Mouse (Mus musculus): ENCODE measurements around the gene Srp72. TPM values are rescaled to one million over a fixed set of nuclear protein-coding genes. Genes with fewer than 3 reads are reported as not detected.
"Not testable (repeated sequence)": the region's sequence is repeated elsewhere in the genome, so short reads cannot be mapped to it uniquely, and the experiment has no call there.

Gene Srp72
- polyA plus RNA-seq, 1 experiment from 2014 or later = 75.0 TPM

GRCm38 (mm10) chr5:76951106-76952027 is 23.1 kb upstream of the Srp72 start, which contains the start of the genes Paics and Ppat:
Gene Paics, plus strand, starts transcription at chr5:76951307.
Gene Ppat, minus strand, starts transcription at chr5:76951578.
- Histone ChIP-seq H3K4me3 (peak within 1 kb of the TSS; percentile 70), H3K27ac (peak within 1 kb of the TSS; percentile 53; the same call in 1 of the 2 replicates), H3K36me3 (peaks cover under 1% of the 10 kb centered on the region), H3K4me2 (replicated peaks) (peak within 1 kb of the TSS; percentile 83), H3K9me3 (no peaks in the 10 kb centered on the region), H3K27me3 (replicated peaks) (no peaks in the 10 kb centered on the region), H3K9ac (peak within 1 kb of the TSS; percentile 71), H3K4me1 (peaks cover 16% of the 10 kb centered on the region)
- peak; percentile 98 for ATAC-seq (ENCODE audit: low FRiP score, low read depth)
- WGBS = under 1% methylated on average over 81 of the region's 81 CpGs

GRCm38 (mm10) chr5:76952112-76953040 is 22.1 kb upstream of the Srp72 start:
- H3K4me2 ChIP-seq (replicated peaks) = peak overlapping the region; percentile 83
- H3K27ac ChIP-seq = 0 out of 2 replicates have a peak overlapping the region, but pooled peaks have one; percentile 53
- no peak for ATAC-seq (ENCODE audit: low FRiP score, low read depth)
- no peaks in the 10 kb centered on the region for H3K27me3 ChIP-seq (replicated peaks)
- peaks cover 11% of the 10 kb centered on the region for H3K36me3 ChIP-seq
- WGBS = 21% methylated on average over 7 of the region's 7 CpGs
- H3K4me1 ChIP-seq = peaks cover 16% of the 10 kb centered on the region
- H3K9ac ChIP-seq = peak overlapping the region; percentile 71
- peak overlapping the region; percentile 70 for H3K4me3 ChIP-seq
- H3K9me3 ChIP-seq = no peaks in the 10 kb centered on the region

GRCm38 (mm10) chr5:76953794-76954193 is 20.7 kb upstream of the Srp72 start:
- Histone ChIP-seq H3K27ac (no peak overlapping the region), H3K4me3 (no peak overlapping the region), H3K9ac (no peak overlapping the region), H3K9me3 (no peaks in the 10 kb centered on the region), H3K36me3 (peaks cover 25% of the 10 kb centered on the region), H3K27me3 (replicated peaks) (no peaks in the 10 kb centered on the region), H3K4me2 (replicated peaks) (no peak overlapping the region), H3K4me1 (peaks cover 16% of the 10 kb centered on the region)
- no peak for ATAC-seq (ENCODE audit: low FRiP score, low read depth)
- 78% methylated on average over 3 of the region's 3 CpGs for WGBS

GRCm38 (mm10) chr5:76954271-76954900 is 20.1 kb upstream of the Srp72 start:
- H3K4me1 ChIP-seq = peaks cover 15% of the 10 kb centered on the region
- H3K27me3 ChIP-seq (replicated peaks) = no peaks in the 10 kb centered on the region
- no peak overlapping the region for H3K4me2 ChIP-seq (replicated peaks)
- peaks cover 28% of the 10 kb centered on the region for H3K36me3 ChIP-seq
- ATAC-seq (ENCODE audit: low FRiP score, low read depth) = no peak
- no peak overlapping the region for H3K9ac ChIP-seq
- no peaks in the 10 kb centered on the region for H3K9me3 ChIP-seq
- 84% methylated on average over 6 of the region's 6 CpGs for whole genome bisulfite sequencing
- no peak overlapping the region for H3K27ac ChIP-seq
- H3K4me3 ChIP-seq = no peak overlapping the region

- H3K27me3 ChIP-seq (replicated peaks) = no peaks in the 10 kb centered on the region
- H3K27ac ChIP-seq = no peak overlapping the region
- peaks cover 8% of the 10 kb centered on the region for H3K4me1 ChIP-seq
- H3K9me3 ChIP-seq = no peaks in the 10 kb centered on the region
- H3K4me3 ChIP-seq = no peak overlapping the region
- H3K4me2 ChIP-seq (replicated peaks) = no peak overlapping the region
- WGBS = 87% methylated on average over 4 of the region's 4 CpGs
- ATAC-seq (ENCODE audit: low FRiP score, low read depth) = no peak
- H3K36me3 ChIP-seq = peaks cover 37% of the 10 kb centered on the region
- H3K9ac ChIP-seq = no peak overlapping the region
Measured at GRCm38 (mm10) chr5:76955474-76955873, 19.0 kb upstream of the Srp72 start.

GRCm38 (mm10) chr5:76957954-76958353 is 16.5 kb upstream of the Srp72 start:
- no peak overlapping the region for H3K4me3 ChIP-seq
- no peak overlapping the region for H3K9ac ChIP-seq
- H3K27ac ChIP-seq = no peak overlapping the region
- WGBS = 89% methylated on average over 1 of the region's 1 CpGs
- no peaks in the 10 kb centered on the region; the same call in 1 of the 2 replicates for H3K4me1 ChIP-seq
- no peaks in the 10 kb centered on the region for H3K27me3 ChIP-seq (replicated peaks)
- ATAC-seq (ENCODE audit: low FRiP score, low read depth) = no peak
- no peak overlapping the region for H3K4me2 ChIP-seq (replicated peaks)
- H3K36me3 ChIP-seq = peaks cover 59% of the 10 kb centered on the region
- H3K9me3 ChIP-seq = no peaks in the 10 kb centered on the region

GRCm38 (mm10) chr5:76959587-76959986 is 14.9 kb upstream of the Srp72 start:
- WGBS = 94% methylated on average over 5 of the region's 5 CpGs
- Histone ChIP-seq H3K27me3 (replicated peaks) (no peaks in the 10 kb centered on the region), H3K9me3 (no peaks in the 10 kb centered on the region), H3K4me3 (no peak overlapping the region), H3K4me2 (replicated peaks) (no peak overlapping the region), H3K9ac (no peak overlapping the region), H3K27ac (no peak overlapping the region), H3K4me1 (no peaks in the 10 kb centered on the region; the same call in 1 of the 2 replicates), H3K36me3 (peaks cover 71% of the 10 kb centered on the region)
- no peak for ATAC-seq (ENCODE audit: low FRiP score, low read depth)

GRCm38 (mm10) chr5:76962545-76962944 is 11.9 kb upstream of the Srp72 start:
- no peak overlapping the region for H3K27ac ChIP-seq
- no peak for ATAC-seq (ENCODE audit: low FRiP score, low read depth)
- peaks cover 74% of the 10 kb centered on the region for H3K36me3 ChIP-seq
- H3K4me2 ChIP-seq (replicated peaks) = no peak overlapping the region
- H3K4me3 ChIP-seq = no peak overlapping the region
- no peaks in the 10 kb centered on the region for H3K9me3 ChIP-seq
- H3K9ac ChIP-seq = no peak overlapping the region
- no peaks in the 10 kb centered on the region for H3K27me3 ChIP-seq (replicated peaks)
- no peaks in the 10 kb centered on the region for H3K4me1 ChIP-seq
- WGBS = 82% methylated on average over 11 of the region's 11 CpGs

- no peak overlapping the region for H3K9ac ChIP-seq
- peaks cover 74% of the 10 kb centered on the region for H3K36me3 ChIP-seq
- no peak for ATAC-seq (ENCODE audit: low FRiP score, low read depth)
Measured at GRCm38 (mm10) chr5:76964651-76965050, 9.8 kb upstream of the Srp72 start.

GRCm38 (mm10) chr5:76969250-76969649 is 5.2 kb upstream of the Srp72 start:
- no peak overlapping the region for H3K4me3 ChIP-seq
- peaks cover 6% of the 10 kb centered on the region for H3K4me1 ChIP-seq
- 87% methylated on average over 5 of the region's 5 CpGs for WGBS
- H3K9ac ChIP-seq = no peak overlapping the region
- no peak overlapping the region for H3K4me2 ChIP-seq (replicated peaks)
- H3K27ac ChIP-seq = no peak overlapping the region
- no peak for ATAC-seq (ENCODE audit: low FRiP score, low read depth)
- H3K36me3 ChIP-seq = peaks cover 39% of the 10 kb centered on the region
- no peaks in the 10 kb centered on the region for H3K27me3 ChIP-seq (replicated peaks)
- no peaks in the 10 kb centered on the region for H3K9me3 ChIP-seq

More at GRCm38 (mm10) chr5:76964651-76965050, 9.8 kb upstream of the Srp72 start:
- Histone ChIP-seq H3K27ac (no peak overlapping the region), H3K4me1 (no peaks in the 10 kb centered on the region), H3K4me3 (no peak overlapping the region), H3K4me2 (replicated peaks) (no peak overlapping the region), H3K27me3 (replicated peaks) (no peaks in the 10 kb centered on the region), H3K9me3 (no peaks in the 10 kb centered on the region)
- 94% methylated on average over 3 of the region's 3 CpGs for WGBS

- not testable (repeated sequence) for H3K27ac ChIP-seq; H3K27me3 ChIP-seq (replicated peaks); H3K9me3 ChIP-seq; H3K9ac ChIP-seq; H3K4me2 ChIP-seq (replicated peaks); H3K4me3 ChIP-seq; ATAC-seq (ENCODE audit: low FRiP score, low read depth)
- WGBS = 88% methylated on average over 1 of the region's 1 CpGs
- H3K36me3 ChIP-seq = peaks cover 31% of the 10 kb centered on the region
- H3K4me1 ChIP-seq = peaks cover 14% of the 10 kb centered on the region
Measured at GRCm38 (mm10) chr5:76971115-76971514, 3.4 kb upstream of the Srp72 start.

Data from neural tube, embryonic 12.5 days (tissue).